Mouse (Mus musculus) kidney, postnatal 0 days (tissue): ENCODE data around the gene Nkd1. TPM values are rescaled to one million over a fixed set of nuclear protein-coding genes. Genes with fewer than 3 reads are reported as not detected.

Experiments used
- ATAC-seq: fragments of 200-750 bp; cut with Nextera tagmentation; replicated peaks from 2 replicates; pipeline ENCODE4 v1.8.0; 2017; ENCODE audit warnings: low read depth, moderate number of reproducible peaks, moderate TSS enrichment, moderate library complexity; ENCODE audit not compliant: low FRiP score
- DNase-seq: peaks from one replicate; pipeline ENCODE4 v3.0.0-alpha.2; 2016; ENCODE audit warnings: low spot score
- H3K27ac ChIP-seq: fragments of 300-500 bp; sonication (generic); 2 replicates; pipeline ENCODE4 v1.5.1; 2014; ENCODE audit warnings: mild to moderate bottlenecking
- H3K27me3 ChIP-seq: fragments of 300-500 bp; sonication (generic); 2 replicates; pipeline ENCODE4 v1.6.1; 2014; ENCODE audit warnings: low read length, mixed read lengths; ENCODE audit not compliant: insufficient read depth
- H3K36me3 ChIP-seq: fragments of 300-500 bp; sonication (generic); 2 replicates; pipeline ENCODE4 v1.6.1; 2014; ENCODE audit warnings: low read length, mixed read lengths; ENCODE audit not compliant: insufficient read depth
- H3K4me1 ChIP-seq: fragments of 300-500 bp; sonication (generic); replicated peaks from 2 replicates; pipeline ENCODE4 v1.6.1; 2014; ENCODE audit warnings: antibody characterized with exemption, low read length, mixed read lengths; ENCODE audit not compliant: insufficient read depth
- H3K4me2 ChIP-seq: fragments of 300-500 bp; sonication (generic); 2 replicates; pipeline ENCODE4 v1.6.1; 2014; ENCODE audit warnings: mild to moderate bottlenecking, low read length, moderate library complexity, mixed read lengths
- H3K4me3 ChIP-seq: fragments of 300-500 bp; sonication (generic); replicated peaks from 2 replicates; pipeline ENCODE4 v1.5.1; 2014; ENCODE audit warnings: low read depth, low read length
- H3K9ac ChIP-seq: fragments of 300-500 bp; sonication (generic); 2 replicates; pipeline ENCODE4 v1.6.1; 2014; ENCODE audit warnings: low read depth, low read length
- H3K9me3 ChIP-seq: fragments of 300-500 bp; sonication (generic); replicated peaks from 2 replicates; pipeline ENCODE4 v1.6.1; 2016; ENCODE audit warnings: low read length, inconsistent platforms, mixed read lengths
- CTCF ChIP-seq: IDR thresholded peaks from 2 replicates; pipeline ENCODE4 v1.5.1; 2016; ENCODE audit warnings: antibody characterized with exemption, low read depth, mild to moderate bottlenecking, moderate library complexity
- WGBS: fragments of 180-500 bp; shearing (Covaris S2); extraction: QIAGEN DNeasy Blood & Tissue Kit; methylation state at CpG from one replicate; pipeline ENCODE4 v1.1.7; 2014; 5-methylcytosine and 5-hydroxymethylcytosine counted together
- polyA plus RNA-seq: library from polyadenylated mRNA; unstranded; fragments of >200 nt; fragmentation: Nextera tagmentation; extraction: Ambion mirVana; gene quantifications from 2 replicates; pipeline ENCODE4 v1.2.1, GENCODE M21; 2015

Gene Nkd1
- polyA plus RNA-seq, 1 experiment from 2014 or later = 68.1 TPM

DNA sequence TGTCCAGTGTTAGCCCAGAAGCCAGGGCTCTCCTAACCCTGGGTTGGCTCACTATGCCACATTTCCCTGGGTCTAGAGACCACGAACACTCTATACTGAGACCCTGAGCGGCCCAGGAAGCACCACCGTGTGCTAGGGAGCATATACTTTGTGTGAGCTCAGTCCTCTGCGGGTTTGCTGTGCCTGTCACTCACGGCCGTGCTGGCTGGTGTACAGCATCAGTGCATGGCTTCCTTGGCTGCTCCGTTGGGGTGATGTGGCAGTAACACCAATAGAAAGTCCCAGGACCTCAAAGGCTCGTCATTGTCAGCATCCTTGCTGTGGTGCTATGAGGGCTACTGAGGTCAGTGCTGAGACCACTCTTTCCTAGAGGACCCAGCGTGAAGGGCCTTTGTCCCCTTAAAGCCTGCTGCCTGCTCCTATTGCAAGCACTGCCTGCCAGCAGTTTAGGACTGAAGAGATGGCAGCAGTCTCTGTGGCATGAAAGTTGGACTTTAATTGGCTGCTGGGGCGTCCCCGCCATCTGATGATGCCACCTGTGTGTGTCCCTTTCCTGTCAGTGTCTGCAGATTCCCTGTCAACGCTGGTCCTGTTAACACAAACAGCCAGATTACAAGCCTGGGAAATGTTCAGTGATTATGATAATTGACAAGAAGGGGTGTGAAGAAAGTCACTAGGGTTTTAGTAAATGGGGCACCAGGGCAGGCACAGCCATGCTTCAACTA is 51.2 kb downstream of the Nkd1 start:
- Histone ChIP-seq H3K27me3 (no peaks in the 10 kb centered on the region), H3K4me1 (peaks cover 54% of the 10 kb centered on the region), H3K9me3 (no peaks in the 10 kb centered on the region), H3K4me3 (no peak overlapping the region), H3K4me2 (no peak overlapping the region), H3K9ac (no peak overlapping the region), H3K36me3 (no peaks in the 10 kb centered on the region), H3K27ac (no peak overlapping the region)
- ATAC-seq (no peak), DNase-seq (no peak)
- WGBS = 85% methylated on average over 12 of the region's 12 CpGs
- TF ChIP-seq CTCF = no peak

DNA sequence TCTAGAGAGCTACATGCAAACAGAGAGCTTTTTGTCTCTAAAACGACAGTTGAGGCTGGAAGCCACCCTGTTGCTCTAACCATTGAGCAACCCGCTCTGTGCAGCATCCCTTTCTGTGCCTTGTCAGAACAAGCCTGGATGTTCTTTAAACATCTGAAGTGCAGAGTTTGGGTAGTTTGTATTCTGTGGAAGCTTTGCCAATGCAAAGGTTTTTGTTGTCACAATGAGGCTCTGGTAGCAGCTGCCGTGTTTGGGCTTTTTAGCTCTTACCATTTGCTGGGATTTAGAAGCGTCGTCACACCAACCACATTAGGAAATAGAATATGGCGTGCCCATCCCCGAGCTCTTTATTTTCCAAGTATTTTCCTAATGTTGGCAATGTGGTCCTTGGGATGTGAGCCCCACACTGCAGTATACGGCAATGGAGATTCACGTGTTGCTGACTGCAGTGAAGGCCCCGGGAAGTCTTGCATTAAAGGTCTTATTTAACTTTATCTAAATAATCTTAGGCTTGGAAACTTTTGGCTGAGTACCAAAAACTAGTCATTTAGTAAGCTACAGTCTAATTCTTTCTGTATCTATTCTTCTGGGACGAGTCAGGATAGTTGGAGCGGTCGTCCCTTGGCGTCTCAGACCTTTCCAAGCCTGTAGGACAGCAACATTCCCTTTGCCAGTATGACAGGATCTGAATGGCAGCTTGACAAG is 51.9 kb downstream of the Nkd1 start:
- no peak for DNase-seq
- H3K4me2 ChIP-seq = no peak overlapping the region
- TF ChIP-seq CTCF = no peak

DNA sequence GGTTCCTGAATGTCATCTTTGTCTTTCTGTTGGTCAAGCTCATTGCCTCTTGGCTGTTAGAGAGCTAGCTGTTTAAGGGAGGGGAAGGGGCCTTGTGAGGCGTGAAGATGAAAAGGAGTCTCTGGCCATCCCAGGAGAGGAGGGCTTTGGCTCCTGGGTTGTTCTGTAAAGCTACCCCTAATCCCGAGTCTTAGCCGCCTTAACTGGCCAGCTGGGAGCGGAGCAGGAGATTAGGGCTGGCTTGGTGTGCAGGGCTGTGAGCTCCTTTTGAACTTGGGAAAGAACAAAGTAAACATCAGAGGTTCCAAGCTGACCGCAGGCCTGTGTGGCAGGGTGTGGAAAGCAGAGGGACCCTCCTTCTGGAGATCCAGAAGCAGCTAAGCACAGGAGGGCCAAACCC is 53.8 kb downstream of the Nkd1 start:
- Histone ChIP-seq H3K9me3 (no peaks in the 10 kb centered on the region), H3K27me3 (no peaks in the 10 kb centered on the region), H3K4me2 (no peak overlapping the region), H3K4me1 (peaks cover 61% of the 10 kb centered on the region), H3K9ac (no peak overlapping the region), H3K4me3 (no peak overlapping the region), H3K27ac (no peak overlapping the region), H3K36me3 (no peaks in the 10 kb centered on the region)
- WGBS = 75% methylated on average over 5 of the region's 5 CpGs
- no peak for DNase-seq
- TF ChIP-seq CTCF = no peak
- no peak for ATAC-seq

More for the DNA sequence above, 51.9 kb downstream of the Nkd1 start:
- ATAC-seq = no peak
- Histone ChIP-seq H3K9ac (no peak overlapping the region), H3K4me3 (no peak overlapping the region), H3K27ac (no peak overlapping the region), H3K27me3 (no peaks in the 10 kb centered on the region), H3K4me1 (peaks cover 53% of the 10 kb centered on the region), H3K36me3 (no peaks in the 10 kb centered on the region), H3K9me3 (no peaks in the 10 kb centered on the region)
- 68% methylated on average over 14 of the region's 14 CpGs for WGBS

DNA sequence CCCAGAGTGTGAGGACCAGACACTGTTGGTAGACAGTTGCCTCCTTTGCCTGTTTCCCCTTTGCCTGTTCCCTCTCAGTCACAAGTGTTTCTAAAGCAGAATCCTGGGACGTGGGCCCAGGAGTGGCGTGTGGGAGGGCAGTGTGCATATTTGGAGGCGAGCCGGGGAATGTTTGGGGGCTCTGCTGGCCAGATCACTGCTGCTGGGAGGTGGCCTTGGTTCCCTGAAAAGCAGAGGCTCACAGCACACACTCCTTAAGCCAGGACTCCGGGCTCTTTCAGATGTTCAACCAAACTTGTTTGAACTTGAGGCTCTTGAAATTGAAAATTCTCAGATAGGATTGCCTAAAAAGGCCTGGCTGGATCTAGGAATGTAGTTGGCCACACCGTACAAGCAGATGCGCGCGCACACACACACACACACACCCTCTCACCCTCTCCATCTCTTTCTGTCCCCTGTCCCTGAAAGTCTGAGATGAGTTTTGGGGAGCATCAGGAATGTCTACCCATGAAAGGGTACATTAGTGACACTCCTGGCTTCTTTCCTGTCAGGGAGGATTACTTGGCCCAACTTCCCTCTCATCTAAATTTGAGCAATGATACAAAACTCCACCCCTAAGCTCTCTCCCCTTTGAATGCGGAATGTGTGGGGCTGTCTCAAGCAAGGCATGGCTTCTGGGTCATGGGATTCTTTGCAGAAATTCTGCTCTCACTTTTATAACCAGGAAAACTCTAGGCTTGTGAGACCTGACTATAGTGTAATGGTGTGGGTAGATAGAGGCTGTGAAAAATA is 55.4 kb downstream of the Nkd1 start:
- no peaks in the 10 kb centered on the region for H3K27me3 ChIP-seq
- 61% methylated on average over 10 of the region's 10 CpGs for WGBS
- H3K4me1 ChIP-seq = peaks cover 49% of the 10 kb centered on the region
- no peak overlapping the region for H3K9ac ChIP-seq
- H3K36me3 ChIP-seq = no peaks in the 10 kb centered on the region
- ATAC-seq (no peak), DNase-seq (peak; percentile 60)
- H3K4me3 ChIP-seq = no peak overlapping the region
- H3K9me3 ChIP-seq = no peaks in the 10 kb centered on the region
- no peak for TF ChIP-seq CTCF
- H3K27ac ChIP-seq = peak overlapping the region; percentile 71; the same call in 1 of the 2 replicates
- no peak overlapping the region for H3K4me2 ChIP-seq

DNA sequence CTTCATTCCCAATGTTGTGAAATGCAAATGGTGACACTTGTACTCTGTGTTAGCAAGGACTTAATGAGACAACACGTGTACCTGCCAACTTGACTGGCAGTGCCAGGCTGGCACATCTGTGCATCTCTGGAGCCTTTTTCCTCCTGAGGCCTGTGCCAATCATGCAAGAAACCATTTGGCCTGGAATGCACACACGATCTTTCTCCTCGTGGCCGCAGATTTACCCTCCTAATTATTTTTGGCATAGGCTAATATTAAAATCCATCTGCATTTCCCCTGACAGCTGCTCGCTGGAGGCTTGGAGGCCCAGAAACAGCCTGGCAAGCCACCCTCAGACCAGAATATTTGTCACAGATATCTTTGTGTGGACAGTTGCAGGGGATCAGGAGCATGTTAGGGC is 56.5 kb downstream of the Nkd1 start:
- ATAC-seq (no peak), DNase-seq (no peak)
- Histone ChIP-seq H3K27ac (no peak overlapping the region), H3K9me3 (no peaks in the 10 kb centered on the region), H3K27me3 (no peaks in the 10 kb centered on the region), H3K4me1 (peaks cover 44% of the 10 kb centered on the region), H3K36me3 (no peaks in the 10 kb centered on the region), H3K9ac (no peak overlapping the region), H3K4me2 (no peak overlapping the region), H3K4me3 (no peak overlapping the region)
- no peak for TF ChIP-seq CTCF
- 74% methylated on average over 5 of the region's 5 CpGs for WGBS
